Mouse (Mus musculus) stomach, embryonic 16.5 days (tissue): ENCODE data around the gene Dhx40. TPM values are rescaled to one million over a fixed set of nuclear protein-coding genes. Genes with fewer than 3 reads are reported as not detected.
"Not testable (repeated sequence)": the region's sequence is repeated elsewhere in the genome, so short reads cannot be mapped to it uniquely, and the experiment has no call there.

Source experiments
- ATAC-seq: fragments of 200-750 bp; cut with Nextera tagmentation; 2 replicates; pipeline ENCODE4 v1.8.0; 2017; ENCODE audit warnings: moderate number of reproducible peaks, moderate TSS enrichment; ENCODE audit not compliant: insufficient read depth, low FRiP score
- H3K27ac ChIP-seq: fragments of 300-500 bp; sonication (generic); 2 replicates; pipeline ENCODE4 v1.5.1; 2014; ENCODE audit warnings: low read length
- H3K27me3 ChIP-seq: fragments of 300-500 bp; sonication (generic); 2 replicates; pipeline ENCODE4 v1.6.1; 2014; ENCODE audit warnings: low read length, control low read depth, mixed read lengths; ENCODE audit not compliant: control insufficient read depth, insufficient read depth
- H3K36me3 ChIP-seq: fragments of 300-500 bp; sonication (generic); 2 replicates; pipeline ENCODE4 v1.6.1; 2014; ENCODE audit warnings: low read length; ENCODE audit not compliant: control insufficient read depth, insufficient read depth
- H3K4me1 ChIP-seq: fragments of 300-500 bp; sonication (generic); 2 replicates; pipeline ENCODE4 v1.6.1; 2014; ENCODE audit warnings: low read length, control low read depth, mixed read lengths; ENCODE audit not compliant: control insufficient read depth, insufficient read depth
- H3K4me2 ChIP-seq: fragments of 300-500 bp; sonication (generic); 2 replicates; pipeline ENCODE4 v1.6.1; 2014; ENCODE audit warnings: low read depth, low read length, mixed read lengths
- H3K4me3 ChIP-seq: fragments of 300-500 bp; sonication (generic); replicated peaks from 2 replicates; pipeline ENCODE4 v1.5.1; 2014; ENCODE audit warnings: mild to moderate bottlenecking, low read length
- H3K9ac ChIP-seq: fragments of 300-500 bp; sonication (generic); 2 replicates; pipeline ENCODE4 v1.6.1; 2014; ENCODE audit warnings: low read length
- H3K9me3 ChIP-seq: fragments of 300-500 bp; sonication (generic); replicated peaks from 2 replicates; pipeline ENCODE4 v1.6.1; 2016; ENCODE audit warnings: low read length, control low read depth; ENCODE audit not compliant: control insufficient read depth
- WGBS: fragments of 180-500 bp; shearing (Covaris S2); extraction: QIAGEN DNeasy Blood & Tissue Kit; methylation state at CpG from one replicate; pipeline ENCODE4 v1.1.7; 2014; 5-methylcytosine and 5-hydroxymethylcytosine counted together
- polyA plus RNA-seq: library from polyadenylated mRNA; unstranded; fragments of >200 nt; fragmentation: Nextera tagmentation; extraction: Ambion mirVana; gene quantifications from 2 replicates; pipeline ENCODE4 v1.2.1, GENCODE M21; 2015

Gene Dhx40
- polyA plus RNA-seq, 1 experiment from 2014 or later: 17.7 TPM

DNA sequence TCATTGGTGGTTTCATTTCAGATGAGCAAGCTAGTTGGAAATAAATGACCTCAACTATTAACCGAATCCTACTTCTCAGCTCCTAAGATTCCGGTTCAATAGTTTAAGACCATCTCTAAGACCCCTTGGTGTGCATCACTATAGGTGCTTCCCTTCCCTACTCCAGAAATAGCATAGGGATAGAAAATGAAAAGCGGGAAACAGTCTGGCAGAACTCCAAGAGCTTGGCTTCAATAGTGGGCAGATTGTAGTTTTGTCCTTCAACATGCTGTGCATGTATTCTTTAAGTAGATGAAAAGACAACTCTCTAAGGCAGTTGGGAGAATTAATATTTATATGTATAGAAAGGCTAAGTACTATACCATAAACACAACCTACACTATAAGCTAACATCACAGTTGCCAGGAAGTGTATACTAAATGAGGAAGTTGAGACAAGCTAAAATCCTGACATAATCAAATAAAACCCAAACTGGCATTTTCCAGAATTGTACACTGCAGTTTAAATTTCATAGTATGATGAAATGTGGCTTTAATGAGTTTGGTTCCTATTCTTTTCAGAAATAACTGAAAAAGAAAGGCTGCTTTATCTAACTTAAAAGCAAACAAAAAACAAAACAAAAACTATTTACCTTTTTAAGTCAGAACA lies 57.6 kb downstream of the Dhx40 start:
- H3K4me1 ChIP-seq: peaks cover 34% of the 10 kb centered on the region
- H3K9ac ChIP-seq: no peak overlapping the region
- ATAC-seq: no peak
- no peak overlapping the region for H3K27ac ChIP-seq
- no peak overlapping the region for H3K4me3 ChIP-seq
- 75% methylated on average over 3 of the region's 3 CpGs for WGBS
- no peak overlapping the region for H3K4me2 ChIP-seq
- no peaks in the 10 kb centered on the region for H3K27me3 ChIP-seq
- no peaks in the 10 kb centered on the region for H3K9me3 ChIP-seq
- H3K36me3 ChIP-seq: no peaks in the 10 kb centered on the region

DNA sequence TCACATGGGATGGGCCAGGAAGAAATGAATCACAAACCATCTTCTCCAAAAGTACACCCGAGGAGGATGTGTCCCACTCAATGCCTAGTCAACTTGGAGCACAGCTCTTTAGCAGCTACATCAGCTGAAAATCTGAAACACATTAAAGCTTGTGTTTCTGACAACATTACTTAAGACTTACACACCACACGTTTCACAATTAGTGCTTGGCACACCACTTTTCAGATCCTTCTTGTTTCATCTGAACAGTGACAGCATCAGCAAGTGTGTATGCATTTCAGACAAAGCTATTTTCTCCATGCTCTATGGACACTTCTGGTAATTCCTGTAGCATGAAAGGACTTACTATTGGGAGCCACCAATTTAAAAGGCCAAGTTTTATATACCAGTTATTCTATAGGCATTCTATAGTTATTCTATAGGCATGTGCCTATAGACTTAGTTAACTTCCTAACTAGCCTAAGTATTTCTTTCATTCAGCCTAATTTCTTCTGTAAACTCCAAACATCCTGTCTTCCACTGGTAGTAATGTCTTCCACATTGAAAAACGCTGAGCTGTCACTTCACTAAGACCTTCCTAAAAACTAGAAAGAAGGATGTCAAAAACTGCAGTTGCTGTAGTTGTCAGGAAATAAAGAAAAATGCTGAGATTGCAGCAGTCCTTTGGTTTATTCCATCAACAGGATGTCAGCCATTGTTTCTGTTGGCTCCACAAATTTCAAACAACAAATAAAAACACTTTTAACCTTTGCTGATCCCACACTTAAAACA lies 61.7 kb downstream of the Dhx40 start:
- Histone ChIP-seq H3K36me3 (no peaks in the 10 kb centered on the region), H3K4me2 (no peak overlapping the region), H3K27me3 (no peaks in the 10 kb centered on the region), H3K4me1 (peaks cover 28% of the 10 kb centered on the region), H3K27ac (peak overlapping the region; percentile 20), H3K9me3 (no peaks in the 10 kb centered on the region), H3K4me3 (no peak overlapping the region), H3K9ac (no peak overlapping the region)
- ATAC-seq: no peak
- 61% methylated on average over 3 of the region's 3 CpGs for WGBS

GRCm38 (mm10) chr11:86742605-86743004 lies 64.9 kb downstream of the Dhx40 start:
- no peak overlapping the region for H3K4me3 ChIP-seq
- ATAC-seq: peak; percentile 33; the same call in 1 of the 2 replicates
- 33% methylated on average over 2 of the region's 2 CpGs for WGBS

GRCm38 (mm10) chr11:86741505-86741904 lies 66.0 kb downstream of the Dhx40 start:
- H3K4me2 ChIP-seq: no peak overlapping the region
- H3K9me3 ChIP-seq: no peaks in the 10 kb centered on the region
- H3K4me1 ChIP-seq: peaks cover 15% of the 10 kb centered on the region
- no peak overlapping the region for H3K9ac ChIP-seq
- no peak overlapping the region for H3K27ac ChIP-seq
- H3K27me3 ChIP-seq: no peaks in the 10 kb centered on the region
- no peak for ATAC-seq
- H3K4me3 ChIP-seq: no peak overlapping the region
- WGBS: 94% methylated on average over 5 of the region's 5 CpGs
- H3K36me3 ChIP-seq: no peaks in the 10 kb centered on the region

More at GRCm38 (mm10) chr11:86742605-86743004, 64.9 kb downstream of the Dhx40 start:
- H3K9me3 ChIP-seq: no peaks in the 10 kb centered on the region
- H3K9ac ChIP-seq: no peak overlapping the region
- H3K27me3 ChIP-seq: no peaks in the 10 kb centered on the region
- H3K27ac ChIP-seq: no peak overlapping the region
- peaks cover 18% of the 10 kb centered on the region for H3K4me1 ChIP-seq
- H3K4me2 ChIP-seq: no peak overlapping the region
- no peaks in the 10 kb centered on the region for H3K36me3 ChIP-seq

- no peak for ATAC-seq
- Histone ChIP-seq H3K27me3 (no peaks in the 10 kb centered on the region), H3K27ac (no peak overlapping the region), H3K4me2 (no peak overlapping the region), H3K4me3 (no peak overlapping the region), H3K9ac (no peak overlapping the region), H3K9me3 (no peaks in the 10 kb centered on the region), H3K36me3 (0 out of 2 replicates have a peak, but pooled peaks cover 5% of the 10 kb centered on the region), H3K4me1 (peaks cover 3% of the 10 kb centered on the region; the same call in 1 of the 2 replicates)
- 81% methylated on average over 2 of the region's 2 CpGs for WGBS
These were observed 68.1 kb downstream of the Dhx40 start for GRCm38 (mm10) chr11:86739470-86739869.

GRCm38 (mm10) chr11:86738956-86739355 lies 68.6 kb downstream of the Dhx40 start:
- Histone ChIP-seq H3K9ac (no peak overlapping the region), H3K27ac (no peak overlapping the region), H3K4me2 (no peak overlapping the region), H3K27me3 (no peaks in the 10 kb centered on the region), H3K36me3 (0 out of 2 replicates have a peak, but pooled peaks cover 5% of the 10 kb centered on the region), H3K4me3 (no peak overlapping the region), H3K4me1 (peaks cover 1% of the 10 kb centered on the region; the same call in 1 of the 2 replicates), H3K9me3 (no peaks in the 10 kb centered on the region)
- 82% methylated on average over 1 of the region's 1 CpGs for WGBS
- ATAC-seq: no peak

DNA sequence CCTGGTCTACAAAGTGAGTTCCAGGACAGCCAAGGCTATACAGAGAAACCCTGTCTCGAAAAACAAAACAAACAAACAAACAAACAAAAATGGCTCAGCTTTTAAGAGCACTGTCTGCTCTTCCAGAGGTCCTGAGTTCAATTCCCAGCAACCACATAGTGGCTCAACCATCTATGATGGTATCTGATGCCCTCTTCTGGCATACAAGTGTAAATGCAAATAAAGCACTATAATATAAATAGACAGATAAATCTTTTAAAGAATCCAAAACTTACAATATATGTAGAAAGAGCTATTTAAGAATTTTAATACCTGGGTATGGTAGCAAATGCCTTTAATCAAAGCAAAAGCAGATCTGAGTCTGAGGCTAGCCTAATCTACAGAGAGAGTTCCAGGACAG lies 69.2 kb downstream of the Dhx40 start:
- 88% methylated on average over 1 of the region's 1 CpGs for whole genome bisulfite sequencing
- not testable (repeated sequence) for ATAC-seq, H3K27me3 ChIP-seq, H3K4me3 ChIP-seq, H3K27ac ChIP-seq, H3K9me3 ChIP-seq, H3K4me1 ChIP-seq, H3K4me2 ChIP-seq, H3K9ac ChIP-seq, H3K36me3 ChIP-seq

- Histone ChIP-seq H3K9me3 (no peaks in the 10 kb centered on the region), H3K27ac (no peak overlapping the region), H3K27me3 (no peaks in the 10 kb centered on the region), H3K4me2 (no peak overlapping the region), H3K36me3 (0 out of 2 replicates have a peak, but pooled peaks cover 5% of the 10 kb centered on the region), H3K4me1 (no peaks in the 10 kb centered on the region), H3K4me3 (no peak overlapping the region), H3K9ac (no peak overlapping the region)
- ATAC-seq: peak; percentile 69
- WGBS: 59% methylated on average over 8 of the region's 8 CpGs
These were observed 70.1 kb downstream of the Dhx40 start for GRCm38 (mm10) chr11:86737301-86738000.

DNA sequence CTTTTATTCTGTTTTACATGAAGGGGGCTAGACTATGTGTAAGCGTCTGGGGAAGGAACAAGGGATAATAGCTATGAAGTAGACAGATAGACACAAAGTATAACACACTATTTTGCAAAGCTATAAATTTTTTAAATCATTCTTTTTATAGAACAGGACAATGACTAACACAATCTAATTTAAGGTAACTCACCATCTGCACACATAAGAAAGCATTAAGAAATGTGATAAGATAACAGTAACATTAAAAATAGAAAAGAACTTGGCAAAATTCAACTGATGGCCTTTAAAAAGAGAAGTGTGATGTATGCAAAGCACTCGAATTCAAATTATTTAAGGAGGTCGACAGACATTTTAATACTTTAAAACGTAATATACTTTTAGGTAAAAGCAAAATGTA lies 72.6 kb downstream of the Dhx40 start:
- Histone ChIP-seq H3K4me3 (no peak overlapping the region), H3K27me3 (no peaks in the 10 kb centered on the region), H3K36me3 (peaks cover 12% of the 10 kb centered on the region; the same call in 1 of the 2 replicates), H3K9me3 (no peaks in the 10 kb centered on the region), H3K4me2 (no peak overlapping the region), H3K4me1 (no peaks in the 10 kb centered on the region), H3K27ac (no peak overlapping the region), H3K9ac (no peak overlapping the region)
- no peak for ATAC-seq
- 91% methylated on average over 4 of the region's 4 CpGs for WGBS
